Mouse (Mus musculus): ENCODE measurements around the gene Xk.
A peak's percentile ranks its signal among the peaks of the same experiment; 100 is the strongest.
"Not testable (repeated sequence)": the region's sequence is repeated elsewhere in the genome, so short reads cannot be mapped to it uniquely, and the experiment has no call there.

Gene Xk

GRCm38 (mm10) chrX:9272460-9273361 lies at the start of gene Xk:
Xk (plus strand) TSS chrX:9272756.
- DNase-seq (ENCODE audit: low spot score in 2 of 2), result peak; percentile 22 to 49

- no peak for DNase-seq (ENCODE audit: low spot score in 2 of 2)
Measured at GRCm38 (mm10) chrX:9227105-9227504, 45.5 kb upstream of the Xk start.

- DNase-seq (ENCODE audit: low spot score in 2 of 2), result no peak
Measured at GRCm38 (mm10) chrX:9240737-9241591, 31.6 kb upstream of the Xk start.

GRCm38 (mm10) chrX:9243381-9243864 lies 29.1 kb upstream of the Xk start:
- DNase-seq (ENCODE audit: low spot score in 2 of 2), result peak in 1 of 2 experiments; percentile 7

GRCm38 (mm10) chrX:9244603-9245336 lies 27.8 kb upstream of the Xk start:
- no peak for DNase-seq (ENCODE audit: low spot score in 2 of 2)

- no peak for DNase-seq (ENCODE audit: low spot score in 2 of 2)
Measured at GRCm38 (mm10) chrX:9248911-9249310, 23.6 kb upstream of the Xk start.

GRCm38 (mm10) chrX:9253990-9254389 lies 18.6 kb upstream of the Xk start:
- DNase-seq (ENCODE audit: low spot score in 2 of 2), result no peak

GRCm38 (mm10) chrX:9254901-9255300 lies 17.7 kb upstream of the Xk start:
- no peak for DNase-seq (ENCODE audit: low spot score in 2 of 2)

- no peak for DNase-seq (ENCODE audit: low spot score in 2 of 2)
Measured at GRCm38 (mm10) chrX:9256766-9257165, 15.8 kb upstream of the Xk start, which contains the start of gene Gm14862. Gm14862 (minus strand) TSS chrX:9256899.

- DNase-seq (ENCODE audit: low spot score in 2 of 2), result no peak
Measured at GRCm38 (mm10) chrX:9257831-9258230, 14.7 kb upstream of the Xk start.

GRCm38 (mm10) chrX:9259267-9259666 lies 13.3 kb upstream of the Xk start:
- DNase-seq (ENCODE audit: low spot score in 2 of 2), result no peak

- DNase-seq (ENCODE audit: low spot score in 2 of 2), result no peak
Measured at GRCm38 (mm10) chrX:9271112-9271511, 1.4 kb upstream of the Xk start.

GRCm38 (mm10) chrX:9271947-9272459 lies 553 bp upstream of the Xk start:
- no peak for DNase-seq (ENCODE audit: low spot score in 2 of 2)

GRCm38 (mm10) chrX:9273377-9274002 lies 934 bp downstream of the Xk start:
- no peak for DNase-seq (ENCODE audit: low spot score in 2 of 2)

- DNase-seq (ENCODE audit: low spot score in 2 of 2), result no peak
Measured at GRCm38 (mm10) chrX:9274321-9274720, 1.8 kb downstream of the Xk start.

GRCm38 (mm10) chrX:9283464-9283863 lies 10.9 kb downstream of the Xk start, which contains the start of gene H2al1m:
H2al1m (plus strand) TSS chrX:9283764.
- not testable (repeated sequence) for DNase-seq (ENCODE audit: low spot score in 2 of 2)

GRCm38 (mm10) chrX:9293140-9293829 lies 20.7 kb downstream of the Xk start:
- not testable (repeated sequence) for DNase-seq (ENCODE audit: low spot score in 2 of 2)

- no peak for DNase-seq (ENCODE audit: low spot score in 2 of 2)
Measured at GRCm38 (mm10) chrX:9298413-9298864, 25.9 kb downstream of the Xk start.

GRCm38 (mm10) chrX:9302791-9303190 lies 30.2 kb downstream of the Xk start:
- DNase-seq (ENCODE audit: low spot score in 2 of 2), result no peak

- no peak for DNase-seq (ENCODE audit: low spot score in 2 of 2)
Measured at GRCm38 (mm10) chrX:9303455-9303854, 30.9 kb downstream of the Xk start.
